Mouse (Mus musculus) cerebellum, adult 2 months (tissue): Measurements from ENCODE around the gene Slc24a2. TPM values are rescaled to one million over a fixed set of nuclear protein-coding genes. Genes with fewer than 3 reads are reported as not detected.

Experiments
- DNase-seq, 2 experiments: peaks; one replicate each; pipeline ENCODE4 v3.0.0; 2021
- H3K27ac ChIP-seq: fragments of 200-500 bp; 2 replicates; pipeline ENCODE4 v1.5.1; 2012; ENCODE audit warnings: low read length, control low read depth, inconsistent platforms; ENCODE audit not compliant: insufficient read depth
- H3K27me3 ChIP-seq: fragments of 200-500 bp; 2 replicates; pipeline ENCODE4 v1.6.1; 2012; ENCODE audit warnings: inconsistent platforms, mild to moderate bottlenecking, low read length, moderate library complexity; ENCODE audit not compliant: control insufficient read depth, insufficient read depth
- H3K4me1 ChIP-seq: fragments of 200-500 bp; 2 replicates; pipeline ENCODE4 v1.6.1; 2011; ENCODE audit warnings: low read length; ENCODE audit not compliant: control insufficient read depth, insufficient read depth
- H3K4me3 ChIP-seq: fragments of 200-500 bp; replicated peaks from 2 replicates; pipeline ENCODE3; 2011; ENCODE audit warnings: mild to moderate bottlenecking, low read depth, low read length, control low read depth; ENCODE audit not compliant: insufficient read depth
- CTCF ChIP-seq: fragments of 200-500 bp; IDR thresholded peaks from 2 replicates; pipeline ENCODE4 v1.5.1; 2011; ENCODE audit warnings: low read depth, mild to moderate bottlenecking, control low read depth, low read length, moderate library complexity, borderline replicate concordance; ENCODE audit not compliant: insufficient read depth
- POLR2A ChIP-seq: fragments of 200-500 bp; IDR thresholded peaks from 2 replicates; pipeline ENCODE4 v1.6.1; 2011; ENCODE audit warnings: low read length, control low read depth, borderline replicate concordance; ENCODE audit not compliant: insufficient read depth
- WGBS: fragments of 180-500 bp; shearing (Covaris S2); methylation state at CpG from one replicate; pipeline ENCODE4 v1.1.7; 2018; 5-methylcytosine and 5-hydroxymethylcytosine counted together
- polyA plus RNA-seq: library from polyadenylated mRNA; depleted of rRNA; stranded (reverse); fragments of >200 nt; gene quantifications from 2 replicates; pipeline ENCODE4 v1.2.3, GENCODE M21; 2012

Slc24a2 gene
- polyA plus RNA-seq, 1 experiment, result 83.2 TPM

GRCm38 (mm10) chr4:86955448-86955847 lies 274.8 kb downstream of the Slc24a2 start:
- TF ChIP-seq CTCF (no peak), POLR2A (no peak)
- H3K4me1 ChIP-seq, result no peaks in the 10 kb centered on the region
- H3K27me3 ChIP-seq, result no peaks in the 10 kb centered on the region
- WGBS, result 78% methylated on average over 4 of the region's 4 CpGs
- H3K27ac ChIP-seq, result no peak overlapping the region
- no peak for DNase-seq
- H3K4me3 ChIP-seq, result no peak overlapping the region

- TF ChIP-seq CTCF (no peak), POLR2A (no peak)
- Histone ChIP-seq H3K27ac (no peak overlapping the region), H3K27me3 (no peaks in the 10 kb centered on the region), H3K4me3 (no peak overlapping the region), H3K4me1 (no peaks in the 10 kb centered on the region)
- 29% methylated on average over 5 of the region's 5 CpGs for WGBS
- no peak for DNase-seq
These were observed 276.8 kb downstream of the Slc24a2 start for GRCm38 (mm10) chr4:86953519-86953918.

- DNase-seq, result no peak
- Histone ChIP-seq H3K4me3 (no peak overlapping the region), H3K27me3 (no peaks in the 10 kb centered on the region), H3K4me1 (no peaks in the 10 kb centered on the region), H3K27ac (no peak overlapping the region)
- TF ChIP-seq CTCF, result no peak
- no peak for TF ChIP-seq POLR2A
- 92% methylated on average over 1 of the region's 1 CpGs for WGBS
These were observed 281.5 kb downstream of the Slc24a2 start for GRCm38 (mm10) chr4:86948794-86949193.

DNA sequence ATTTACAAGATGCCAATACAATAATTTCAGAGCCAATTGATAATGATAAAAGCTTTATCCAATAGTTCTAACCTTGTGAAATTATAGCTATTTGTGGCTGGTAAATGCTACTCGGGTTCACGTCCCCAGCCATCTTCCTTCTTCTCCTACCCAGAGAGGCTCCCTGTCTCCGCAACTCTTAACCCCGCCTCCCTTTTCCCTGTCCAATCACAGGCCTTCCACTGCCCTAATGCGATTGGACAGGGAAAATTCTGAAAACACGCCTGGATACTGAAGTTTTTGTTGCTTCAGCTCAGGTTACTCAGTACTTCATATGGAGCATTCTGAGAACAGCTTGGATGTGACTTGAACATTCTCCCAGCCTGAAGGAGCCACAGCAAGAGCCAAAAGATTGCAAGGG lies 287.0 kb downstream of the Slc24a2 start:
- no peak for DNase-seq
- no peaks in the 10 kb centered on the region for H3K4me1 ChIP-seq
- no peak overlapping the region for H3K27ac ChIP-seq
- no peak for TF ChIP-seq CTCF
- TF ChIP-seq POLR2A, result no peak
- 77% methylated on average over 6 of the region's 6 CpGs for WGBS
- H3K27me3 ChIP-seq, result no peaks in the 10 kb centered on the region
- H3K4me3 ChIP-seq, result no peak overlapping the region

- H3K4me1 ChIP-seq, result no peaks in the 10 kb centered on the region
- H3K27me3 ChIP-seq, result no peaks in the 10 kb centered on the region
- TF ChIP-seq CTCF (no peak), POLR2A (no peak)
- H3K4me3 ChIP-seq, result no peak overlapping the region
- WGBS, result 31% methylated on average over 6 of the region's 6 CpGs
- no peak overlapping the region for H3K27ac ChIP-seq
- DNase-seq, result no peak
These were observed 287.6 kb downstream of the Slc24a2 start for GRCm38 (mm10) chr4:86942656-86943055.

- Histone ChIP-seq H3K4me1 (no peaks in the 10 kb centered on the region), H3K27me3 (no peaks in the 10 kb centered on the region), H3K4me3 (no peak overlapping the region), H3K27ac (no peak overlapping the region)
- DNase-seq, result no peak
- WGBS, result 46% methylated on average over 2 of the region's 3 CpGs
- no peak for TF ChIP-seq CTCF
- TF ChIP-seq POLR2A, result no peak
These were observed 293.6 kb downstream of the Slc24a2 start for GRCm38 (mm10) chr4:86936706-86937105.

DNA sequence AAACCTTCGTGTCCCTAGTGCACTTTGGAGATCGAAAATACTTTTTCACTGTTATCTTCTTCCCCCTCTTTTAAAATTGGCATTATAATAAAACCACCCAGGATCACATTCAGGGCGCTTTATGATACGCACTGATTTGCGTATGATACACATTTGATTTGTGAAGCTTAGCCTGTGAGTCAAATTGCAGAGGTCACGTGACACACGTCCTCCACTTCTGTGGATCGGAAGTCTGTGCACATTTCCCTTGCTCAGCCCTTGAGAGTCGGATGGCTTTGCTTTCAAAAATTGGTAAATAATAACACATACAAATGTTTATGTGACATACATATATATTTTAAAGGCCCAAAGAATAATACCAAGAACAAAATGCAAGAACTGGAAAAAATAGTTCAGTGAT lies 294.1 kb downstream of the Slc24a2 start:
- 97% methylated on average over 9 of the region's 9 CpGs for WGBS
- TF ChIP-seq CTCF (no peak), POLR2A (no peak)
- no peaks in the 10 kb centered on the region for H3K4me1 ChIP-seq
- no peaks in the 10 kb centered on the region for H3K27me3 ChIP-seq
- H3K4me3 ChIP-seq, result no peak overlapping the region
- DNase-seq, result no peak
- no peak overlapping the region for H3K27ac ChIP-seq
